Mouse (Mus musculus) kidney, postnatal 0 days (tissue): ENCODE measurements at regions not wholly inside any gene's neighbourhood (a gene's known extent, or its start where the extent isn't known, plus 50 kb on each side); places are given as distances from the start of the nearest gene placed in this dataset.

Experiments
- ATAC-seq: fragments of 200-750 bp; cut with Nextera tagmentation; replicated peaks from 2 replicates; pipeline ENCODE4 v1.8.0; 2017; ENCODE audit warnings: low read depth, moderate number of reproducible peaks, moderate TSS enrichment, moderate library complexity; ENCODE audit not compliant: low FRiP score
- DNase-seq: peaks from one replicate; pipeline ENCODE4 v3.0.0-alpha.2; 2016; ENCODE audit warnings: low spot score
- H3K27ac ChIP-seq: fragments of 300-500 bp; sonication (generic); 2 replicates; pipeline ENCODE4 v1.5.1; 2014; ENCODE audit warnings: mild to moderate bottlenecking
- H3K27me3 ChIP-seq: fragments of 300-500 bp; sonication (generic); 2 replicates; pipeline ENCODE4 v1.6.1; 2014; ENCODE audit warnings: low read length, mixed read lengths; ENCODE audit not compliant: insufficient read depth
- H3K36me3 ChIP-seq: fragments of 300-500 bp; sonication (generic); 2 replicates; pipeline ENCODE4 v1.6.1; 2014; ENCODE audit warnings: low read length, mixed read lengths; ENCODE audit not compliant: insufficient read depth
- H3K4me1 ChIP-seq: fragments of 300-500 bp; sonication (generic); replicated peaks from 2 replicates; pipeline ENCODE4 v1.6.1; 2014; ENCODE audit warnings: antibody characterized with exemption, low read length, mixed read lengths; ENCODE audit not compliant: insufficient read depth
- H3K4me2 ChIP-seq: fragments of 300-500 bp; sonication (generic); 2 replicates; pipeline ENCODE4 v1.6.1; 2014; ENCODE audit warnings: mild to moderate bottlenecking, low read length, moderate library complexity, mixed read lengths
- H3K4me3 ChIP-seq: fragments of 300-500 bp; sonication (generic); replicated peaks from 2 replicates; pipeline ENCODE4 v1.5.1; 2014; ENCODE audit warnings: low read depth, low read length
- H3K9ac ChIP-seq: fragments of 300-500 bp; sonication (generic); 2 replicates; pipeline ENCODE4 v1.6.1; 2014; ENCODE audit warnings: low read depth, low read length
- H3K9me3 ChIP-seq: fragments of 300-500 bp; sonication (generic); replicated peaks from 2 replicates; pipeline ENCODE4 v1.6.1; 2016; ENCODE audit warnings: low read length, inconsistent platforms, mixed read lengths
- CTCF ChIP-seq: IDR thresholded peaks from 2 replicates; pipeline ENCODE4 v1.5.1; 2016; ENCODE audit warnings: antibody characterized with exemption, low read depth, mild to moderate bottlenecking, moderate library complexity
- WGBS: fragments of 180-500 bp; shearing (Covaris S2); extraction: QIAGEN DNeasy Blood & Tissue Kit; methylation state at CpG from one replicate; pipeline ENCODE4 v1.1.7; 2014; 5-methylcytosine and 5-hydroxymethylcytosine counted together

- ATAC-seq: no peak
- TF ChIP-seq CTCF: no peak
- Histone ChIP-seq H3K36me3 (no peaks in the 10 kb centered on the region), H3K4me3 (no peak overlapping the region), H3K27ac (no peak overlapping the region), H3K4me2 (no peak overlapping the region), H3K27me3 (no peaks in the 10 kb centered on the region), H3K9me3 (no peaks in the 10 kb centered on the region), H3K4me1 (no peaks in the 10 kb centered on the region), H3K9ac (no peak overlapping the region)
- no peak for DNase-seq
- 81% methylated on average over 7 of the region's 7 CpGs for WGBS
These were observed 54.5 kb upstream of the Ercc4 start for GRCm38 (mm10) chr16:13054956-13055355.
